Mouse (Mus musculus) R1 (cell line): ENCODE results near the gene Fkbp3.

Experiments used
- DNase-seq: peaks from one replicate; pipeline ENCODE4 v3.0.0-alpha.2; 2018; ENCODE audit warnings: low read depth, low spot score

Gene Fkbp3

DNA sequence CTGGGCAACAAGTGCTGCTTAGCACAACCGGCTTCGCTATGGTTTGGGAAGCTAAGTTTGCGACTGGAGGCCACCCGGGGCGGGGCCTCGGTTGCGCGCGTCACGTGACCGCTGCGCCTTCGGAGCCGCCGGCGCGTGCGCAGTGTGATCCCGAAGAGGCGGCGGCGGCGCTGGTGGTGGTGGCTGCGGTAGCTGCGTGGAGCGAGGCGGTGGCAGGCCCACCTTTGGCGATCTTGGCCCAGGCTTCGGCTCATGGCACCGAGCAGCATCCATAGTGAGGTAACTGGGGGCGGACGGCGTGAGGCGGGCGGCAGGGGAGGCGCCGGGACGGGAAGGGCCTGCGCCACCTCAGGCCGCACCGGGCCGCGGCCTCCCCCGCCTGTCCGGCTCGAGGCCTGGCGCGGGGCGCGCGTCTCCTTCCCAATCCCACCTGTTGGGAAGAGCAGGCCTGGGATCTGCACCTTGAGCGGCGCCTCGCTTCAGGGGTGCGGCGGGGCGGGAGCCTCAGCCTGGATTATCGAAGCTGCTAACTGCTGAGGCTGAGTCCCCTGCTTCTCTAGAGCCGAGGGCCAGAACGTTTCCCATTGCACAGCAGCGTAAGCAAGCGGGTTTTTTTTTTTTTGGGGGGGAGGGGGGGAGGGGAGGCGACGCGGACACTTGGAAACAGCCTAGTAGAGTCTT is 37.5 kb downstream of the Fkbp3 start, which contains the start of gene Prpf39:
Gene Prpf39, plus strand, starts transcription at position 144 of the 681 bp plus-strand sequence.
- peak; percentile 84 for DNase-seq

DNA sequence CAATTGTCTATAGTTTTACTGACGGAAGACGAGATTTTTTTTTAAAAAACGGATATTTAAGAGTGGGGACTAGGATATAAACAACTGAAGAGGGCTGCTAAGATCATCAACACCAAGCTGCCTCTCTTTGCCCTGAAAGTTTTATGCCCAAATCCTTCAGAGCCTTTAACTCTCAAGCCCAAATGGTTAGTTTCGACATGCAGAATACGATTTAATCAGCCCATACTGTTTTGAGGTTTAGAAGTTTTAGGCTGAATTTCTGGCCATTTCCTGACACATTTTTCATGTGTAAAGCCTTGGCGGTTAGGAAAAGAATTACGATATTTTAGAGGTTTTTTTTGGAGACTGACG is 38.0 kb downstream of the Fkbp3 start:
- no peak for DNase-seq

DNA sequence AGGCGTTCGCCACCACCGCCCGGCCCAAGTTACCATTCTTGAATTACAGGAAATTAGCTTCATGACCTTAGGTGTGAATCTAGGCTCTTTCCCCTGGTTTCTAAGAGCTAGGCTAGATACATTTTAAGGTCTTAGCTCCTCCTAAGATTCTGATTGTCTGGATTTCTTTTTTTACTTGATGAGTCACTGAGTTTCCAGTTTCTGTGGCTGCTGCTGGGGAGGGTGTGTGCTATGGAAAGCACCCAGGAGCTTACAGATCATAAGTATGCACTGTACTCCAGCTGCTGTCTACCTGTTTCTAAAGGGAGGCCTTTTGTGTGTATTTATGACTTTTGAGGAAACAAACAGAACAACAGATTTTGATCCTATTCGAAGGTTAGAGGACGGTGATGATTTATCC is 51.0 kb downstream of the Fkbp3 start:
- DNase-seq, result no peak
